Mouse (Mus musculus): ENCODE data around the gene Pik3r4. TPM values are rescaled to one million over a fixed set of nuclear protein-coding genes. Genes with fewer than 3 reads are reported as not detected.

The Pik3r4 gene
- 21.7 TPM for polyA plus RNA-seq (2014; fragmentation: Illumina TruSeq; extraction: RNeasy Lipid Tissue Mini Kit (QIAGEN cat#74804))

DNA sequence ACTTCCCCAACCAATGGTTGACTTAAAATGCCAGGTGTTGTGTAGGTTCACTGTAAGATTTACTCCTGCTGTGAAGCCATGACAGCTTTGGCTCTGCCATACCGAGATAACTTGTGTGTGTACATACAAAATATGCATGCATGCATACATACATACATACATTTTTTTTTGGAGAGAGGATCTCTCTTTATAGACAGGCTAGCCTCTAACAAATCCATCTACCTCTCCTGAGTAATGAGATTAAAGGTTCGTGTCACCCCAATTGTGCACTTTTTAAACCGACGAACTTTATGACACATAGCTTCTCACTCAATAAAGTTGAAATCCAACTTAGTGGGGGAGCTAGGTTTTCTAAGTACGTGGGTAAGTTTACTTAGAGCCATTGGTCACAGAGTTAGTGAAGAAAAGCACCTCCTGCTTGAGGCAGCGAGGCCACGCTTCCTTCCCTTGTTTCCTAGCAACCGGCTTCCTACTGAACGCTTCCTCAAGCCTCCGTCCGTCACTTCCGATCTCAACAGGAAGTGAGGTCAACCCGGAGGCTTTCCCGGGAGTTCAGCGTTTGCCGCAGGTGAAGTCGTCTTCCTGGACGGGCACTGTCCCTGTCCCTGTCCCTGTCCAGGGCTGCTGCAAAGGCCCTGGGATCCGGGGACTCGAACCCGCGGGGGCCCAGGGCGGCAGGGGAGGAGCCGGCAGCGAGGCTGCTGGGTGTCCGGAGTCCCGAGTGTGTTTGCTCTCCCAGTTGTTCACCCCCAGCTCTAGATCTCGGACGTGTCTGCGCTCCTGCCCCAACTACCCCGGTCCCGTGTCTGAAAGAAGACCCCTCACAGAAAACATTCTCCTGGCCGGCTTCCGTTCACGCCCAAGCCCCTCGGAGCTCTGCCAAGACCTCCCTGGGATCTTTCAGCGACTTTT, at the start of gene Pik3r4:
Pik3r4 (plus strand) TSS at position 519 of the 912 bp plus-strand sequence.

Other genes starting within 250 kb of the Pik3r4 start
- 20.0 TPM for gene Aste1, start 247.6 kb upstream of the Pik3r4 start, polyA plus RNA-seq (2014; fragmentation: Illumina TruSeq; extraction: RNeasy Lipid Tissue Mini Kit (QIAGEN cat#74804))
- 2.3 TPM for gene Nek11, start 247.5 kb upstream of the Pik3r4 start, polyA plus RNA-seq (2014; fragmentation: Illumina TruSeq; extraction: RNeasy Lipid Tissue Mini Kit (QIAGEN cat#74804))
- 142 TPM for gene Atp2c1, start 115.7 kb upstream of the Pik3r4 start, polyA plus RNA-seq (2014; fragmentation: Illumina TruSeq; extraction: RNeasy Lipid Tissue Mini Kit (QIAGEN cat#74804))
- gene Col6a6, start 185.2 kb downstream of the Pik3r4 start, polyA plus RNA-seq (2014; fragmentation: Illumina TruSeq; extraction: RNeasy Lipid Tissue Mini Kit (QIAGEN cat#74804)), result 1.9 TPM

Data from ovary, adult 10 weeks (tissue).